Mouse (Mus musculus): ENCODE data around the gene F3.

F3 gene

DNA sequence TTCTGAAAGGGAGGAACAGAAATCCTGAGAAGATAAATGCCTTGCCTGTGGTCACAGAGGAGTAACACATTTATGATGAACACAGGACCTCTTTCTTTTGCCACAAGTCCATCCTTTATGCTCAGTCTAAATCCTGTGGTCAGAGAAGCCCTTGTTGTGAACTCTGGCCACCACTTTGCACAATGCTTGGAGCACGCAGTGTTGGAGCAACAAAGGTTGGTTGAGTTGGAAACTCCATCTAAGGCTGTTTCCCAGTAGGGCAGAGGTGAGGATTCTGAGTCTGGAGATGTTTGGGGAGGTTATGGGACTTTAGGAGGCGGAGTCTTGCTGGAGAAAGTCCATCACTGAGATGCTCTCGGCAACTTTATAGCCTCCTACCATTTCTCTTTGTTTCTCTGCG lies 16.2 kb upstream of the F3 start:
- no peak for DNase-seq (ENCODE audit: low read depth)

DNA sequence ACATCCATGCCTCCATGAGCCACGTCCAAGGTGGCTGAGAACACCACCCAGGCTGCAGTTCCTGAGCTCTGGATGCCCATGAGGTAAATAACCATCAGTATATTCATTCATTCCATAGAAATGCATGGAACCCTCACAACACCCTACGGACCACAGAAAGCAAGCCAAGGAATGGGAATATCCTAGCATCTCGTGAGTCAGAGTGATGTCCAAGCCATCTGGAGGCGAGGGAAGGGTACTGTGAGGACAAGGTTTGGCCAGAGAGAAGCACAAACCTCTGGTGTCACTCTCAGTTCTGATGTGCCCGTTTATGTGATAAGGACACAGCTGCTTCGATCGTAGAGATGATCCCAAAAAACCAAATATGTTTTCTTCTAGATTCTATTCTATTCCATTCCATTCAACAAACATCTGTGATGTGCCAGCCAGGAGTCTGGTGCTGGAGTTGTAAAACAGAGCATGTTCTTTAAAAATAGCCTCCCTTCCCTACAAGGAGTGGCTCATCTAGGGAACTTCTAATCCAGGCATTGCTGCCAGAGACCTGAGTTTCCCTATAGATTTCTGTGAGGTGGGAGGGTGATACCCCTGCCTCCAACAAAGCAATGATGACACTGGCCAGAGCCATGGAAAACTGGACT lies 12.3 kb upstream of the F3 start:
- no peak for DNase-seq (ENCODE audit: low read depth)

DNA sequence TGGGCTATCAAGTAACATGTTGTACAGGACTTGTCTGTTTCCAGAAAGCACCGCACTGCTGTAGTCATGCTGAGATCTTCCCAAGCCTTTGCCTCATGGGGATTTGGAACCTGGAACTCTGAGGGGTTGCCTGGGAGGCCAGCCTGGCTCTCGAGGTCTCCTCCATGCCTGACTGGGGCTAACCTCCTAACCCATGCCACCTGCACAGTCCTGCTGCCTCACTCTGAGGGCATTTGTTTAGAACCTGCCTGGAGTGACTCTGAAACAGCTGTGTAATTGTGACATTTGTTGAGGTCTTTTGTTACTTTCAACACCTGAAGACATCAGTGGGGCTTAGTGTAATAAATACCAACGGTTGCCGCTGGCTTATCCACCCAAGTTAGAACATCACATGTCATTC lies 11.1 kb upstream of the F3 start:
- no peak for DNase-seq (ENCODE audit: low read depth)

DNA sequence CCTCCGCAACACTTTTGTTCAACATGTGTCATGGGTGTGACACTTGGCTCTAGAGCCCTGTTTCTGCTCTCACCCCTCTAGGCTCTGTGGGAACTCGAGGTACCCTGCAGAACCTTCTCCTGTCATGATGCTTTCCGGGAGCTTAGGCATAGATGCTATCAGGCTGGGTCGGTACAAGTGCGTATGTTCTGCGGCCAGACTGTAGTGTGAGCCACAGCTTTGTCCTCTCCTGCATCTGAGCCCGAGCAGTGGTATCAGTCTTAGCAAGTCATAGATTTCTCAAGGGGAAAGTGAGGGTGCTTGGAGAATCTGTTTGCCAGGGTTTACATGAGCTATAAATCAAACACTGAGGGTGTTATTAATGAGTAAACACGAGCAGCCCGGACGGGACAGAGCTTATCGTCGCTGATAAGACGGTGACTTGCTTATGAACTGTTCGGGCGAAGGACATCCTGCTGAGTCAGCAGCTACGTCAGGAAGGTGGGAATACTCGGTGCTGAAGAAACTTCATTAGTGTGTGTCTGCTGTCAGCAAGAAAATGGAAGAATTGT lies 10.1 kb upstream of the F3 start:
- DNase-seq (ENCODE audit: low read depth) = no peak

DNA sequence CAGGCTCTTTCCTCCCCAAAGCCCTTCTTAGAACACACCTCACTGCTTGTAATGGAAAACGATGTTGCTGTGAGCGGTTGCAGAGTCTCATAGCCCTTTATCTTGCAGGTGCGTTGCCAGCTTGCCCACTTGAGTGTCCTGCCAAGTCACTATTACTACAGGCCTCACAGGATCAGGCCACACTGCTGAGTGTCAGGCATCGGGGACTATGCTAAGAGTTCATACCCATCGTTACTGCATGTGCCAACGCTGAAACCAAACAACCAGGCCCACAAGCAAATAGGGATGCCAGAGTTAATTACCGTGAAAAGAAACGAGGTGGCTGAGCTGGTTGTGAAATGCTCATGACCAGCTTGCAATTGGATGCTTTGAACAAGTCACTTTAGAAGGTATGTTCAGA lies 9.5 kb upstream of the F3 start:
- DNase-seq (ENCODE audit: low read depth) = no peak

DNA sequence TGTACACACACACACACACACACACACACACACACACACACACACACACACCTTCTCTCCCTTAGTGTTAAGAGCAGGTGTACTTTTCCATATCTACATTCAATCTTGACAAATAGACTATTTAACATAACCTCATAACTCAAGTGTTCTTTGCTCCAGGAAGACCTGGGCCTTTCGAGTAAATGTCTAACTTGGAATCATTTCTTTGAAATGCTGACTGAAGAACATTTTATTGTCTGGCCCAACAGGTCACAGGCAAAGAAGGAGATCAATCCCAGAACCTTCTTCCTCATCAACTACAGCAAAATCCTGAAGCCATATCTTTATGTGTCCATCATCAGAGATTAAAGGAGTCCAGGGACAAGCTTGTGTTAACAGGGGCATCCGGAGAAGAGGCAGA lies 8.9 kb upstream of the F3 start:
- no peak for DNase-seq (ENCODE audit: low read depth)

DNA sequence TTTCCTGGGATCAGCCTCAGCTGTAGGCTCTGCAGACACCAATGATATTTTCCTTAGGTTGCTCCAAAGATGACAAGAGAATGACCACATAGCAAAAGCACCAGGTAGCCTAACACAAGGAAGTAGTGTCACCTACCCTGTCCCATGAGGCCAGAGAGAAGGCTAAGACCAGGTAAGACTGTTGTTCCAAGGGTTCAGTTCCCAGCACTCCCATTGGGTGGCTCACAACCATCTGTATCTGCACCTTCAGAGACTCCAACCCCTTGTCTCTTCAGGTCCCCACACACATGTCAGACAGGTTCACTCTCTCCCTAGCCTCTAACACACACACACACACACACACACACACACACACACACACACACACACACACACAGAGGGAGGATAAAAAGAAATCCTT lies 8.0 kb upstream of the F3 start:
- no peak for DNase-seq (ENCODE audit: low read depth)

DNA sequence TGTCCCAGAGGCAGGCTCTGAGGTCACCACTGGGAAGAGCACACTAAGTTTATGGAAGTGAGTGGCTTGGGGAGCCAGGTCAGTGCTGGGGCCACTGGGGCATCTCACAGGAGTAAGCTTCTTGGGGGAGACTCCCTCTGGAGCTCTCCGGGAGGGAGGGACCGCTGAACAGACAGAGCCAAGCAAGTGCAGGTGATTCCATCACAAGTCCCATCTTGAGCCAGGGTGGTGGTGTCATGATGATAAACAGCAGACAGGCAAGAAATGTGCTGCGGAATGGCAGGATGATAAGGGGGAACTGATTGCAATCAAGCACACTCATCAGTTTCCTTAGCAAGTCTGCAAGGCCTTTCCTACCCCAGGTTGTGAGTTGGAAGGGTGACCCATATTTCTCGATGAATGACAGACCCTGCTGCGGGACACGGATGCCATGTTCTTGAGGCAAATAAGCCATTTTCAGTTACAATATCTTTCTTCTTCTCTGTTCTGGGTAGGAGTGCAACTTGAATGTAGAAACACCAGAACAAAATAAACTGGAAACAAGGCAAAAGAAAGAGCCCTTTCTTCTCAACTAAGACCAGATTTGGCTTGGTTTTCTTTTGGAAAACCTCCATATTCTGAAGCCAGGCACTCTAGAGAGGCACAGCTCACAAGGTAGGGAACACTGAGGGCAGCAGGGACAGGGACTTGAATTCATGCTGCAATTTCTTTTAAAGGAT lies 7.4 kb upstream of the F3 start:
- no peak for DNase-seq (ENCODE audit: low read depth)

DNA sequence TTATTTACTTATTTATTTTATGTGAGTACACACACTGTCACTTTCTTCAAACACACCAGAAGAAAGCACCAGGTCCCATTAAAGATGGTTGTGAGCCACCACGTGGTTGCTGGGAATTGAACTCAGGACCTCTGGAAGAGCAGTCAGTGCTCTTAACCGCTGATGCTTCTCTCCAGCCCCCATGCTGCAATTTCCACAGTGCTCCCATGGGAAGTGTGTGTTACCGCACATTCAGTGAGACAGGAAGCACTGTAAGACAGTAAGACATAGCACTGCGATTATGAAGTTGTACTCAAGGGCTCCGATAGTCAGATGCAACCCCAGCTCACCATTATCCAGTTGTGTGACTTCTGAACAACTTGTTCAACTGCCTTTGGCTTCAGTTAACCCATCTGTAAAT lies 6.9 kb upstream of the F3 start:
- DNase-seq (ENCODE audit: low read depth) = no peak

DNA sequence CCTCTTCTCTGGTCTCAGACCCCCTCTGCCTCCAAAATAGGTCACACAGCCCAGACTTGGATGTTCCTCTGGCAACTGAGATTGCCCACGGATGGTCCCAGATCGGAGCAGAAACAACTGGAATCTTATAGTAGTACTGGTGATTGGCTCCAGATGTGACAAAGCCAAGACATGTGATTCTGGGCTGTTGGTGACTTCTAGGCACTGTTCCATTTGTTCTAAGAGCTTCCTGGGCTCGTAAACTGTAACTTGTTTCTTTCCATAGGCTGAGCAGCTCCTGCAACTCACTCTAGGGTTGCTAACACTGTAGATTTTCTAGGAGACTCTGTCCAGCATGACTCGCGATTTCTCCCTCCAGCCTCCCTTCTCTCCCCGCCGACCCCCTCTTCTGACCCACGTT lies 4.7 kb upstream of the F3 start:
- DNase-seq (ENCODE audit: low read depth) = no peak

DNA sequence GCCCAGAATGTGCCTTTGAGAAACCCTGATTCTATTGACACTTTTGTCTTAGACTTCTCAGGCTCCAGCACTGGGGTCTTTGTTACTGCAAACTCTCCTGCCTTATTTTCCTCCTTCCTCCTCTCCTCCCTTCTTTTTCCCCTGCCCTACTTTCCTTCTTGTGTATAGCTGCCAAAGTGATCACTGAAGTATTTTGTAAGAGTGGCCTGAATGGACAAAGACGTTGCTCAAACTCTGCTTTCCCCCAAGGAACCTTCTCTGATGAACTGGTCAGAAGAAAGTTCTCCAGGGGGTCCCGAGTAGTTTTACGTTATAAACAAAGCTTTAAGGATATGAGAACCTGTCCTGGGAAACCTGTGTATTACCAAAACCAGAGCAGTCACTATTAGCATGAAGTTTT lies 3.6 kb upstream of the F3 start:
- no peak for DNase-seq (ENCODE audit: low read depth)

DNA sequence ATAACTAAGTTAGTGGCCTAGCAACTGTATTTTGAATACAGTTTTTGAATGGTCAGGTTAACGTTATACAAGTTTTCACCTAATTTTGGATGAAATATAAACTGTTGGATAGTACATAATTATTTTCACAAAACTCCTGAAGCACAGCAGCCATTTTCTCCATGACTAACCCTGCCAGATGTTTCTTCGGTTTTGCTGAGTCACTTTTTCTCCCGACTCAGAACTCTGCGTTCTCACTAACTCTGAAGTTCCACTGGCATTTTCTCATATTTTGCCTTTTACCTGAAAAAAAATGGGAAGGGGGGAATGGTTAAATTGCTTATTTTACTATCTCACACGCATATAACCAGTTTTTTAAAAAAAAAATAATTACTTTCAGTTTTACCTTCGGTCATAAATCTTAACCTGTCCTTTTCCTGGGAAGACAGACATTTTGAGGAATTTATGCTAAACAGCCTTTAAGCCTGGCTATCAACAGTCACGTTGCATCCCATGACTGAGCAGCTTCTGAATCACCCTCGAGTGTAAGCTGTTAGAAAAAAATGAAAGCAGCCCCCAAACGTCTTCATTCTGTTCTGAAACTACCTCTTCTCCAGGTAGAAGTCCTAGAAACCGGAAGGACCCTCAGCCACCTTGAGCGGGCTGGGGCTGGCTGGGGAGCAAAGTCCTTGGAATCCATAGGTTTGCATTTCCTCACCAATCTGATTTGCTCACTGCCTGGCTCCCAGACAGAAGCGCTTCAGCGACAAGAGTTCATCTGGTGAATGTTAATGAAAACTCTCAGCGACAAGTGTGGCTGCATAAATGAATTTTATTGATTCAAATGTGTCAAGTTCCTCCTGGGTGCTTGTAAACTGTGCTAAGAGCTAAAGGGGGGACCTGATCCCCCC lies 2.3 kb upstream of the F3 start:
- no peak for DNase-seq (ENCODE audit: low read depth)

DNA sequence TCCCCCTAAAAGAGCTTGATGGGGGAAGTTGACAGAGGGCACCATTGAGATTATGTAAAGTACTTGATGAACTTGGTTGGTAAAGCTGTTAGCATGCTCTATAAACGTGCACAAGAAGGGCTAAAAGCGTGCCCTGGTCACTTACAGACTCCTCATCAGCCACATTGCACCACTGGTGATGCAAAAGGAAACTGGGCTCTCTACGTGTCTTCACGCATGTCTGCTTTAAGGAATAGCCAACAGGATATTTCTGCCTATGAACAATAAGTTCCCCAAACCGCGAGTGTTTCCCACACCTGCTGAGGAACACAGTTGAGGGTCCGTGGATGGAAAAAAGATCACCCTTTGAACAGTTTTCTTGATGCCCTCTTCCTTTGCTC lies 1.7 kb upstream of the F3 start:
- no peak for DNase-seq (ENCODE audit: low read depth)

DNA sequence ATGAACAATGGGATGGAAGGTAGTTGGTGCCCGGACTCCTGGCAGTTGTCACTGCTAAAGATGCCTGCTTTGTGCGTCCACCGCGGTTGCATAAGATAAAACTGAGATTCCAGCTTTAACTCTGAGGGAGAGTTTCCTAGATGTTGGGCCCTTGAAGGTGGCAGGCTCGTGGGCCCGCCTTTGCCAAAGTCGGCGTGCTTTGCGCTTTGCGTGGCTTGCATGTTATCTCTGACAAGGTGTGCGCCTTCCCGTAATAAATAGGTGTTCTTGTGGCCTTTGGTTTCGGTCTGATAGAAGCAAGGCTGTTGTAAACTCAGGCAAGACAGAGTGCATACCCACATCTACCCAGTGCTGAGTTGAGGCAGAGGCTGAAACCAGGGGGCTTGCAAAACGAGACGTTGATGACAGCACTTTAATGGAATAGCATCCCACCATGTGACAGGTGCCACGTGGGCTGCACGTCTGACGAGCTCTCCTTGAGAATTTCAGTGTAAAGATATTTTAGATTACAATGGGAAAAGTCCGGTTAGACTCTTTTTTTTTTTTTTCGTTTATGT lies 709 bp downstream of the F3 start:
- DNase-seq (ENCODE audit: low read depth) = no peak

DNA sequence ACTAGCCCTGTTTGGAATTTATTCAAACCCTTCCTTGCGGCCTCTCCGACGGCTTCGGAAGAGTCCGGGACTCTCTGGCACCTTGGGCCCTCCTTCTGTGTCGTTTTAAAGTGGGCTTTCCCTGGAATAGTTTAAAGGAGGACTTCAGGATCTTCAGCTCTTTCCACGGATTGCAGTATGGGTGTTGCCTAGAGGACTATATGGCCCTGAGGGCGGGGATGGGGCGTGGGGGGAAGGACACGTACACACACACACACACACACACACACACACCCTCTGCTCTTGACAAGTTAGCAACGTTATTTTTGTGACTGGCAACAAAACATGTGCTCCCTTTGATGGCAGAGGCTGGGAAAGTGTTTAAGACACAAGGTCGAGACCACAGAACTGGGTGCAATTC lies 1.2 kb downstream of the F3 start:
- DNase-seq (ENCODE audit: low read depth) = no peak

DNA sequence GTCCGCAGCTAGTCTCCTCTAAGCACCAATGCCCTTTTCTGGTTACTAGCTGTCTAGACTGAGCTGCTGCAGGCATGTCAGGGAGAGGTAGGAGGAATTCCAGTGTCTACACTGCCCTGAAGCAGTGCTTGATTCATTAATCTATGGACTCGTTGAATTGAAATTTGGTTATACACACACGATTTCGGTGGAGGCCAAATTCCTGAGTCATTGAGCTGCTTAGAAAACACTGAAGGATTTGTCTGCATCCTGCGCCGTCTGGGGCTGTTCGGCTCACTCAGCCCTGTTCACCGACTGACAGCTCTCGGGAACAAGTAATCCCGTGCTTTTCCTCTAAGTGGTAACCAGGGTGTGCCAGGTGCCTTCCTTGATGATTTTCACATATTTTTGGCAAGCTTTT lies 2.3 kb downstream of the F3 start:
- DNase-seq (ENCODE audit: low read depth) = no peak

DNA sequence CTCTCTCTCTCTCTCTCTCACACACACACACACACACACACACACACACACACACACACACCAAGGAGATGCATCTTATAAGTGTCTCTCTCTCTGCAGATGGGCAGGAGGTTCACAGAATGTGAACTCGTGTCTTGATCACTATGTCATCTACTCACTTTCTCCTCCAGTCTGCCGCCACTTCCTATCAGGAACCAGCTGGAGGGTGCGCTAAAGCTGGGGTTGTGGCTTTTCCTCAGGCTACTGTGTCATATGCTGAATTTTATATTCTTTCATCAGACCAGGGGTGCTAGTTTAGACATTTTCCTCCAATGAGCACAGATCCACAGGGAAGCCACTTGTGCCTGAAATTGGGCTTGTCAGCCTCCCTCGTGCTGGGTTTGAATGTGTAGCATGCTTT lies 6.3 kb downstream of the F3 start:
- DNase-seq (ENCODE audit: low read depth) = no peak

DNA sequence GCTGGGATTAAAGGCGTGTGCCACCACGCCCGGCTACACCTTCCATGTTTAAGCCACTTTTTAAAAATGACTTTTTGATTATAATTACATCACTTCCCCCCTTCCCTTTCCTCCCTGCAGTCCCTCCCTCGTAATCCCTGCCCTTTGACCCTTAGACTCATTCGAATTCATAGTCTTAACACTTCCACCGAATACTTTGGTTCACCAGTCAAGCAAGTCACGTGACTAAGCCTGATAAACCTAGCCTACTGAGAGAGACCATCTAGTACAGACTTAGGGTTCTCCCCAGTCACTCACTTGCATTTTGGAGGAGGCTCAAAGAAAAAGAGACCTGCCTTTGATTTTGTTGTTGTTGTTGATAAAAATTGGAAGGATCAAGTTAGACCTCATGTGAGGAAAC lies 12.2 kb downstream of the F3 start:
- DNase-seq (ENCODE audit: low read depth) = no peak

DNA sequence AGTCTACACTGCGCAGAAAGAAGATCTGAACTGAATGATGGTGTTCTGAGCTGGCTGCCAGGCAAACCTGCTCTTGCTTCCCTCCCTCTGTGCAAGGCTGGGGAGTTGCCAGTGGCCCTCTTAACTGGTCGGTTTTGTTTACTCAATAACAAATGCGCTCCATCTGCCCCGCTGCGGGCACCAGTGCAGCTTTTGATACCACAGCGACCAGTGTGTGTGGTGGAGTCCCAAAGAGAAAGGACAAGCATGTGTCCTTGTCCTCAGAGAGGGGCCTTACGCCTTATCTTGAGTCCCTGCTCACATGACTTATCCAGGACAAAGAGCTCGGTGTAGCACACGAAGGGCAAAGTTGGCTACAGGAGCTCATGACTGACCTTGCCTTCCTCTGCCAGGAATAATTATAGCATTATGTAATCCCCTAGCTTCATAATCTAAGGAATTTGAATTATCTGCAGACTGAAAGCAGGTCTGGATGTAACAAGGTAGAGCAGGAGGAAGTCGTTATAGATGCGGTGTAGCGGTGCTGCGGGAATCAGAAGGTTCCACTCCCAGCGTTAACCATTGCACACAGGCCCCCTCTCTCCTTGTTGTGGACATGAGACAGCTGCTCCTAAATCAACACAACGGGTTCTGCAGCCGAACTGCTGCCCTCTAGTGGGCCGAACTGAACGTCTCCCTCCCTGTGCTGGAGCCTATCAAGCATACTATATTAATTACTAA lies 12.8 kb downstream of the F3 start:
- DNase-seq (ENCODE audit: low read depth) = peak; percentile 68

DNA sequence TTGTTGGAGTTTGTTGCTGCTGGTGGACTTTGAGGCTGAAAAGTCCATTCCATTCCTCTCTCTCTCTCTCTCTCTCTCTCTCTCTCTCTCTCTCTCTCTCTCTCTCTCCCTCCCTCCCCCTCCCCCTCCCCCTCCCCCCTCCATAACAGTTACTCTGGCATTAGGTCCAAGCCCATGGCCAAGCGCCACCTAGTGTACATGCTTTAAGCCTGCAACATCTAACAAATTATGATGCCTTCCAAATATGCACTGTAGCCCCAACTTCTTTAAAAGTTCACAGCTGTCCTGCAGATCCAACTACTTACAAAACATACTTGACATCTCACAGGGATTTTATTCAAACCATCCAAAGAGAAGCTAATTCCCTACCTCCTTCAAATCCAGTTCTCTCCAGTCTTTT lies 14.1 kb downstream of the F3 start:
- DNase-seq (ENCODE audit: low read depth) = peak; percentile 56

DNA sequence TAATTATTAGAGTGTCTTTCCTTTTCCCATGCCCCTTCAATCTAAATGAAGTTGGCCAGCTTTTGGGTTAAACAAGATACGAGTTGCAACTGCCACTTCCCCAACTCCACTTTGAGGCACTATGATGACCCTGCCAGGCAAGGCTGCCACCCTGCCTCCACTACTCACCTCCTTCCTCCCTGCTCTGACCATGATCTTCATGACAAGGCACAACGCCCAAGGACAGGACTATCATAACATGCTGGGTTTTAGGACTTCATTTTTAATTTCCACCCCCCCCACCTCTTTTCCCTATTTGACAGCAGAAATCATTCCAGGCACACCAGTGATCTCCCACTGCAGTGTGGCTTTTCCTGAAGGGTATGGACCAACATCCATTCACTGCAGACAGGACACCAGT lies 14.6 kb downstream of the F3 start:
- no peak for DNase-seq (ENCODE audit: low read depth)

DNA sequence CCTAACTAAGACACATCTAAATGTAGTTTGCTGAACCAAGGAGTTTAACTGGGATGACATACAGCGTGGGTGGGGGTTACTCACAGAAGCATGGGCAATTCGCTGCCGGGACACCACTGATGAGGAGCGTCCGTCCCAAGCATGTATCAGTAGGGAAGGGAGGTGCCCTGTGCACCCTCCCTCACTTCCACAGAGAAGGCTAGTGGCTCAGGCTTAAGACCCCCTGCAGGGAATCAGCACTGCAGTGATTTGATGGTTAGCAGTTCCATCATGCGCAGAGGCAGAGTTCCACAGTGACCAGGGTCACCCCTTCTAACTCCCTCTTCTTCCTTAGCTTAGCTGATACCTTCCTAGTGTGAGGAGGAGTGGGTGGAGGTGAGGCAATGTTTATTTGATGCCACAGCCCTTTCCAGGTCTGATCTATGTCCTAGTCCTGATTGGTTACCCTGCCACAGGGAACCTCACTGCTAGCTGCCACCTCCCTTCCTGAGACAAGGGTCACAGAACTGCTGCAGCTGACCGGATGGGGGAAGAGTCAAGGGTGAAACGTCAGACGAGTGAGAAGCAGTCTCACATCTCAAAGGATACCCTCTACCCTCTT lies 15.5 kb downstream of the F3 start:
- no peak for DNase-seq (ENCODE audit: low read depth)

Data from induced T-regulatory cell, adult 2 months (primary cell).